Mouse (Mus musculus) layer of hippocampus, adult 2 months (tissue): Measurements from ENCODE around the gene Nfib. TPM values are rescaled to one million over a fixed set of nuclear protein-coding genes. Genes with fewer than 3 reads are reported as not detected.

Source experiments
- DNase-seq, 2 experiments: peaks; one replicate each; pipeline ENCODE4 v3.0.0; 2022; ENCODE audit warnings: low spot score in 2 of 2
- H3K27ac ChIP-seq: fragments of 200-600 bp; 2 replicates; pipeline ENCODE4 v1.8.1; 2022
- H3K4me3 ChIP-seq: fragments of 200-600 bp; 2 replicates; pipeline ENCODE4 v1.8.1; 2022; ENCODE audit warnings: mild to moderate bottlenecking
- CTCF ChIP-seq: fragments of 200-600 bp; conservative IDR thresholded peaks from 2 replicates; pipeline ENCODE4 v1.8.1; 2022; ENCODE audit warnings: antibody characterized with exemption, mild to moderate bottlenecking, moderate library complexity
- total RNA-seq, 2 experiments: library from RNA; stranded (reverse); gene quantifications; 2 replicates each; pipeline ENCODE4 v1.2.3; 2021

Nfib gene
- total RNA-seq, 2 experiments from 2014 or later = 174 to 186 TPM

DNA sequence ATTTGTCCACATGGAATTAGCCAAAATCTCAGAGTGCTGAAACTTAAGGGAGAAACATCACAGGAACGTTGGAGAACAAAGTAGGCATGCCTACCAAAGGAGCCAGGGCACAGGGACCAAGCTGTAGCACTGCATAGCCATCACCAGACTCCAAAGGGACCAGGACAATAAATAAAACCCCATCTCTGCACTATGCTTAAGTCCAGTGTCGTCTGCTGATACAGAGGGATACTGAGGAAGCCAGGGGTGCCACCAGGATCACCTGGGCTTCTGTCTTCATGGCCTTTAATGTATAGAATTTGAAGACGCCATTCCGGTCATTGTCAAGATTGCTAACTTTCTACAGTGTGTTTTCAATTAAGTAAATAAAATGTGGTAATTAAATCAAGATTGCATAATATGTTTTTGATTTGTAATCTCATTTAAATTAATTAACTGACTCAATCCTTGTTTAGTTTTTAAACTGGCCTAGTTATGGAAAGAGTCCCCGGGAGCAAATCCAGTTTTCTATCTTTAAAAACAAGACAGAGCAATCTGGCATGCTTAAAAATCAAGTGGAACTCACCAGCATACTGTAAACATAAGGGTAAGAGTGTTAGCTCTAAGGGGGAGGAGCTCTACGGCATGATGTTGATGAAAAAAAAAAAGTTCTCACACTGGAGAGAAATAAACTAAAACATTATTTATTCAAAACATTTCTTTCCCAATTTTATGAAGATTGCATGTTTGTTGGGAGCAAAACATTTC, 313.7 kb downstream of the Nfib start:
- H3K27ac ChIP-seq = peak overlapping the region; percentile 12
- no peak for TF ChIP-seq CTCF
- no peak overlapping the region for H3K4me3 ChIP-seq
- no peak for DNase-seq

GRCm38 (mm10) chr4:82390545-82390944, 315.0 kb downstream of the Nfib start:
- Histone ChIP-seq H3K4me3 (no peak overlapping the region), H3K27ac (0 out of 2 replicates have a peak overlapping the region, but pooled peaks have one; percentile 10)
- DNase-seq = no peak
- TF ChIP-seq CTCF = no peak

DNA sequence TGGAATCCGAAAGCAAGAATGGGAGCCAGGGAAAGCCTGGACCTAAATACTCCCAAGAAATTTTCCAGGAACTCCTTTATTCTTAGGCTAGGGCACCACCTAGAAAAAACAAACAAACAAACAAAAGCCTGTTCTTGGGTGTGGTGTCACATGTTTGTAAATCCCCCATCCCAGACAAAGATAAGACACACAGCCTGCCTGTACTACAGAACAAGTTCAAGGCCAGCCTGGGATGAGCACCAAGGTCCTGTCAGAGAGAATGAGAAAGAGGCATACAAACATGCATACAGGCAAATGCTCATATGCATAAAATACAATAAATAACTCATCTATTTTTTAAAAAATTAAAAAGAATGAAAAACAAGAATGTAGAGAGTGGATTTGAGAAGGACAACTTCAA, 315.7 kb downstream of the Nfib start:
- DNase-seq = no peak
- H3K27ac ChIP-seq = no peak overlapping the region
- no peak overlapping the region for H3K4me3 ChIP-seq
- no peak for TF ChIP-seq CTCF

DNA sequence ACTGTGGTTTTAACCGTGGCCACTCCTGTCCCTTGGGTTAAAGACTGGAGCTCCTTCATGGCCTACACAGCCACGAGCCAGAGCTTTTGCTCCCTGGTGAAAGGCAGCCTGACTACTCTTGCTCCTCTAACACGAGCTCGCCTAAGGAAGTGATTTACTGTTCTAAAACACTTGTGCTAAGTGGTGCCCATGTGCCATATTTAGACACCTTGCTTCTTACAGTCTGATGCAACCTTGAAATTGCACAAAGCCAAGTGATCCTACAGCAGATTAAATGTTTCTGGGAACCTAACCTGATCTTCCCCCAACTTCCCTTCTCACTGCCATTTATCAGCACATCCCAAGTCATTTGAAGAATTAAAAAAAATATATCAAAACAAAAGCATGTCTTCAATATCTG, 317.9 kb downstream of the Nfib start:
- no peak overlapping the region for H3K27ac ChIP-seq
- no peak for TF ChIP-seq CTCF
- no peak for DNase-seq
- no peak overlapping the region for H3K4me3 ChIP-seq

DNA sequence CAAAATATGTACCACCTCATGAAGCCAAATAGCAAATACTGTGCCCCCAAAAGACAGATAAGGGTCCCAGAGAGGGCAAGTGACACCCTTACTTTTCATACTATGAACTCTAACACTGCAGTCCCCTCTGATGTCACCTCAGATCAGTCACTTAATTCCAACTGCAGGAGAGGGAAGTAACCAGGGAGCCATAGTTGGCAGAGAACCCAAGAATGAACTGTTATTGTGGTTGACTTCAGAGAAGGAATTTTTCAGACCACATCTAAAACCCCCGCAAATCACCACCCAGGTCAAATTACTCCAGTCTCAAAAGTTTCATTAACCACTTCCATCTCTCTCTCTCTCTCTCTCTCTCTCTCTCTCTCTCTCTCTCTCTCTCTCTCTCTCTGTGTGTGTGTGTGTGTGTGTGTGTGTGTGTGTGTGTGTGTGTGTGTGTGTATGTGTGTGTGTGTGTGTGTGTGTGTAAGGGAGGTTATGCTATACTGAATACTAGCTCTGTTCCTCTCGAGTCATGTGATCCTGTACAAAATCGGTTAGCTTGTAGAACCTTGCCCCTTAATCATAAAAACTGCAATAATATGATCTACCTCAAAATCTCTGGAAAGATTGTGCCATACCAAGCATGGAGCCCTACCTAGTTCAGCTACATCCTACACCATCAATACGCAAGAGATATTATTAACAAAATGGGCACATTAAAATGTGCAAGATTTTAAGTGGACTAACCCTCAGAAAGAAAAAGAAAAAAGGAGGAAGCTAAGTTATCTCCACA, 319.1 kb downstream of the Nfib start:
- no peak overlapping the region for H3K4me3 ChIP-seq
- H3K27ac ChIP-seq = peak overlapping the region; percentile 43; the same call in 1 of the 2 replicates
- DNase-seq = no peak
- TF ChIP-seq CTCF = no peak

DNA sequence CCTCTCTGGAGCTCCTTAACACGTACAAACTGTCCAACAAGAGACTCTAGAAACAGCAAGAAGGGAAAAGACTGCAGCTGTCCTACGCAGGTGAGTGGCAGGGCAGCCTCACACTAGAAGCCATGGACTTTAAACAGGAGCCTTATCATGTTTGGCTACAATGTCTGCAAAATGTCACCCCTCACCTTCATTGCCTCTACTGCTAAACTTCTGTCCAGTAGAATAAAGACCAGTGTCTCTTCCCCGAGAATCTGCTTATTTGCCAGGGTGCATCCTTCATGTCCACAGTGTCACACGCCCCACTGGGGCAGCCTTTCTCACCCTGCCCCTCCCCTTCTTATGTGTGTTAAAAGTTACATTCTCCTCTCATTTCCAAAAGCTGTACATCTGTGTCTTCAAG, 319.9 kb downstream of the Nfib start:
- no peak for TF ChIP-seq CTCF
- H3K4me3 ChIP-seq = no peak overlapping the region
- peak overlapping the region; percentile 85; the same call in 1 of the 2 replicates for H3K27ac ChIP-seq
- no peak for DNase-seq

- Histone ChIP-seq H3K4me3 (no peak overlapping the region), H3K27ac (peak overlapping the region; percentile 85)
- DNase-seq = peak; percentile 62 to 66
- no peak for TF ChIP-seq CTCF
Observed at GRCm38 (mm10) chr4:82383991-82384731, 321.4 kb downstream of the Nfib start.

DNA sequence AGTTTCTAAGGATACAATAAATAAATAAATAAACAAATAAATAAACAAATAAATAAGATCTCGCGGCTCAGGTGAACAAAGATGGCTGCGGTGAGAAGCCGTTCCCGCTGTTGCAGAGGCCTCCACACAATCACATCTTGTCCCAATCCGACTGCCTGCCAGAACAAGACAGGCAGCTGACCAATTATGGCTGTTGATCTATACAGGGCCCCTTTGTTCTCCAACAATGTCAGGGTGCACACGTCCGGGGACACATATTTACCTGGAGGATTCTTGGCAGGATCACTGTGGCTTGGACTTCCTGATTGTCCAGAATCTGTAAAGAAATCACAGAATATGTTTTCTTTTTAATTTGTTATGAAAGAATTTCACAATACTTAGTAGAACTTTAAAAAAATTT, 322.2 kb downstream of the Nfib start:
- DNase-seq = peak in 1 of 2 experiments; percentile 26
- no peak for TF ChIP-seq CTCF
- Histone ChIP-seq H3K4me3 (no peak overlapping the region), H3K27ac (peak overlapping the region; percentile 85)

- DNase-seq = no peak
- Histone ChIP-seq H3K27ac (0 out of 2 replicates have a peak overlapping the region, but pooled peaks have one; percentile 32), H3K4me3 (no peak overlapping the region)
- TF ChIP-seq CTCF = no peak
Observed at GRCm38 (mm10) chr4:82381786-82382185, 323.8 kb downstream of the Nfib start.

DNA sequence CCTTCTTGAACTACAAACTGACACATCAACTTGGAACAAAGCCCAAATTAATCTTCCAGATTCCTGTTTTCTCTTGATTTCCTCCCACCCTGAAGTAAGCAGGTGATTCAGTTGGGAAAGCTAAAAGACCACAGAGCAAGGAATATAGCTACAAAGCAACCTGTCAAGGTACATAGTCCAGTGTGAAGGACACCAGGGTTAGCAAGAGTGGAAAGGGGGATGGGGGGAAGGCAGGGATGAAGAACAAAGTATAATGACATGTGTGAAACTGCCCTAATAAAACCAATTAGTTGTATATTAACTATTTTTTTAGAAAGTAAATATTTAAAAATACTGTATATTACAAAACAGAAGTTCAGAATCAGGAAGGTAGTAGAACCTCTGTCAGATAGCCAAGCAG, 325.0 kb downstream of the Nfib start:
- DNase-seq = no peak
- H3K27ac ChIP-seq = no peak overlapping the region
- TF ChIP-seq CTCF = no peak

GRCm38 (mm10) chr4:82378050-82378449, 327.5 kb downstream of the Nfib start:
- H3K27ac ChIP-seq = no peak overlapping the region
- no peak for TF ChIP-seq CTCF
- DNase-seq = no peak
- H3K4me3 ChIP-seq = no peak overlapping the region

More for the DNA sequence above, 325.0 kb downstream of the Nfib start:
- H3K4me3 ChIP-seq = no peak overlapping the region

DNA sequence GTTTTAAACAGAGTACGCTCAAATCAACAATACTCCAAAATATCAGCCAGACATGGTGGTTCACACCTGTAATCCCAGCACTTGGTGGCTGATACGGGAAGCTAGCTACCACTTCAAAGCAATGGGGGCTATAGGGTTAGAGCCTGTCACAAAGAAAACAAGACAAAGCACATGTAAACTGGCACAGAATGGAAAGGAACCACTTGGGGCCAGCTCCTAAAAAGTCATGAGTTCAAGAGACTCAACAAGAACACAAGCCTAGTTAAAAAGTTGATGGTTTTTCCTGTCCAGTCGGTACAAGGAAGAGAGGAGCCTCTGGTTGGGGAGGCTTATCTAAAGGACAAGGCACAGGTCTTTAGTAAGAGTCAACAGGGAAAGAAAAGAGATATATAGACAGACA, 327.9 kb downstream of the Nfib start:
- no peak for TF ChIP-seq CTCF
- no peak overlapping the region for H3K27ac ChIP-seq

DNA sequence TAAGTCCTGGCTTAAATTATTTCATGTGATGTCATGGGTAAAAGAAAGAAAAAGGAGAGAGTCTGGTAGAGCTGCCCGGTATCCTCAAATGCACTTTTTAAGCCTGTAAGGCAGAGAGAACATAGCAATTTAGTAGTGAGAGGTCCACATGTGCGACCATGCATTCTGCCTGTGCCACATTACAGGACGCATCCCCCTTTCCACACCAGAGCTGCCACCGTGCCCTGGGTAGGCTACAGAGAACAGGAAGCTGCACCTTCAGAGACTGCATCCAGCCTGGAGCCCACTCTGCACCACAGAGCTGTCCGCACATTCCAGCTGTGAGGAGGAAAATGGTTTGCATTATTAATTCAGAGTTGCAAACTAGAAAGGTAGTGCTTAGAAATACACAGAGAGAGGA, 331.0 kb downstream of the Nfib start:
- no peak for TF ChIP-seq CTCF
- Histone ChIP-seq H3K4me3 (no peak overlapping the region), H3K27ac (no peak overlapping the region)
- no peak for DNase-seq

More for the DNA sequence above, 327.9 kb downstream of the Nfib start:
- H3K4me3 ChIP-seq = no peak overlapping the region
- DNase-seq = no peak
